Mouse (Mus musculus) lung, embryonic 16.5 days (tissue): ENCODE measurements around the gene Slc26a1. TPM values are rescaled to one million over a fixed set of nuclear protein-coding genes. Genes with fewer than 3 reads are reported as not detected.
A peak's percentile ranks its signal among the peaks of the same experiment; 100 is the strongest.

Source experiments
- ATAC-seq: fragments of 200-750 bp; cut with Nextera tagmentation; 2 replicates; pipeline ENCODE4 v1.8.0; 2017; ENCODE audit warnings: low read depth, mild to moderate bottlenecking, moderate library complexity
- H3K27ac ChIP-seq: fragments of 300-500 bp; sonication (generic); 2 replicates; pipeline ENCODE4 v1.5.1; 2014; ENCODE audit warnings: mild to moderate bottlenecking, control low read depth, low read length
- H3K27me3 ChIP-seq: fragments of 300-500 bp; sonication (generic); 2 replicates; pipeline ENCODE4 v1.6.1; 2014; ENCODE audit warnings: low read depth, low read length, mixed read lengths; ENCODE audit not compliant: control insufficient read depth, insufficient read depth
- H3K36me3 ChIP-seq: fragments of 300-500 bp; sonication (generic); 2 replicates; pipeline ENCODE4 v1.6.1; 2014; ENCODE audit warnings: low read length; ENCODE audit not compliant: control insufficient read depth, insufficient read depth
- H3K4me1 ChIP-seq: fragments of 300-500 bp; sonication (generic); replicated peaks from 2 replicates; pipeline ENCODE4 v1.6.1; 2014; ENCODE audit warnings: low read length, mixed read lengths; ENCODE audit not compliant: control insufficient read depth, insufficient read depth
- H3K4me2 ChIP-seq: fragments of 300-500 bp; sonication (generic); 2 replicates; pipeline ENCODE4 v1.6.1; 2014; ENCODE audit warnings: low read depth, low read length, control low read depth
- H3K4me3 ChIP-seq: fragments of 300-500 bp; sonication (generic); 2 replicates; pipeline ENCODE4 v1.5.1; 2014; ENCODE audit warnings: mild to moderate bottlenecking, low read length, control low read depth
- H3K9ac ChIP-seq: fragments of 300-500 bp; sonication (generic); 2 replicates; pipeline ENCODE4 v1.6.1; 2014; ENCODE audit warnings: low read length, control low read depth
- H3K9me3 ChIP-seq: fragments of 300-500 bp; sonication (generic); 2 replicates; pipeline ENCODE4 v1.6.1; 2016; ENCODE audit warnings: low read length; ENCODE audit not compliant: control insufficient read depth
- WGBS: fragments of 180-500 bp; shearing (Covaris S2); extraction: QIAGEN DNeasy Blood & Tissue Kit; methylation state at CpG from one replicate; pipeline ENCODE4 v1.1.7; 2014; 5-methylcytosine and 5-hydroxymethylcytosine counted together
- polyA plus RNA-seq: library from polyadenylated mRNA; unstranded; fragments of >200 nt; fragmentation: Nextera tagmentation; extraction: Ambion mirVana; gene quantifications from 2 replicates; pipeline ENCODE4 v1.2.1, GENCODE M21; 2015

The Slc26a1 gene
- polyA plus RNA-seq, 1 experiment from 2014 or later = 0.51 TPM

DNA sequence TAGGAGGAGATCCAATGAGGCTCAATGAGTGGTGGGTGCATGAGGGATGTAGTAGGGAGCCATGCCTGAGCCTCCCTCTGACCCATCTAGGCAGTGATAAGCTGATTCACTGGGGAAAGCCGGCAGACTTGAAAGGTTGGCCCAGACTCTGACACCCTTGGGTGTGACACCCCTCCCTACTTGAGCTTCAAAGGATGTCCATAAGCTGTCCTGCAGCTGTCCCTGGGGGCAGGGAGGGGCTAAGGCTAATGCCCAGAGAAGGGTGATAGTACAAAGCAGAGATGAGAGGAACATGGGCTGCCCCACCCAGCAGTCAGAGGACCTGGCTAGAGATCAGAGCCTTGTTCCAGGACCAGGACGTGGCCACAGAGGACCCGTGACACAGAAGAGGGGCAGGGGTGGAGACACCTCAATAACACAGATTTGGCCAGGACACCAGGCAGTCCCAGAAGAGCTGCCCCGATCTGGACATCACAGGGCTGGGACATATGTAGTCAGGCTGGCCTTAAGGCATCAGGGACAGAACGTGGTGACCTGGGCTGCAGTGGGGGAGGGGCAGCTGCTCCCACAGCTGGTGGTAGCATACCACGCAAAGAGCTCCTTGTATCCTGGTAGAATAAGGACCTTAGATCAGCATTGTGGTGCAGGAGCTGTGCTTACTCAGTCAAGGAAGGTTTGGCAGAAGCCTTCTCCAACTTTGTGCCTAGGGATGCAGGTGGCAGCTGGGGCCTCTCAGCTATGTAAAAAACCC lies 33.8 kb upstream of the Slc26a1 start:
- WGBS = 42% methylated on average over 6 of the region's 6 CpGs
- no peak for ATAC-seq
- Histone ChIP-seq H3K9me3 (no peaks in the 10 kb centered on the region), H3K9ac (no peak overlapping the region), H3K27me3 (no peaks in the 10 kb centered on the region), H3K4me2 (no peak overlapping the region), H3K27ac (no peak overlapping the region), H3K36me3 (peaks cover 16% of the 10 kb centered on the region), H3K4me3 (no peak overlapping the region), H3K4me1 (no peaks in the 10 kb centered on the region; the same call in 1 of the 2 replicates)

GRCm38 (mm10) chr5:108708419-108708818 lies 33.0 kb upstream of the Slc26a1 start:
- Histone ChIP-seq H3K9me3 (no peaks in the 10 kb centered on the region), H3K4me1 (peaks cover 6% of the 10 kb centered on the region; the same call in 1 of the 2 replicates), H3K9ac (no peak overlapping the region), H3K27ac (no peak overlapping the region), H3K27me3 (no peaks in the 10 kb centered on the region), H3K4me2 (no peak overlapping the region), H3K4me3 (no peak overlapping the region), H3K36me3 (peaks cover 16% of the 10 kb centered on the region)
- ATAC-seq = no peak
- 83% methylated on average over 1 of the region's 1 CpGs for WGBS

- peaks cover 16% of the 10 kb centered on the region for H3K36me3 ChIP-seq
- no peak overlapping the region for H3K4me3 ChIP-seq
- H3K4me1 ChIP-seq = peaks cover 9% of the 10 kb centered on the region; the same call in 1 of the 2 replicates
- no peak overlapping the region for H3K27ac ChIP-seq
- 70% methylated on average over 2 of the region's 2 CpGs for whole genome bisulfite sequencing
- H3K27me3 ChIP-seq = no peaks in the 10 kb centered on the region
- H3K9ac ChIP-seq = no peak overlapping the region
- H3K9me3 ChIP-seq = no peaks in the 10 kb centered on the region
- H3K4me2 ChIP-seq = no peak overlapping the region
- no peak for ATAC-seq
Measured at GRCm38 (mm10) chr5:108707758-108708157, 32.4 kb upstream of the Slc26a1 start.

DNA sequence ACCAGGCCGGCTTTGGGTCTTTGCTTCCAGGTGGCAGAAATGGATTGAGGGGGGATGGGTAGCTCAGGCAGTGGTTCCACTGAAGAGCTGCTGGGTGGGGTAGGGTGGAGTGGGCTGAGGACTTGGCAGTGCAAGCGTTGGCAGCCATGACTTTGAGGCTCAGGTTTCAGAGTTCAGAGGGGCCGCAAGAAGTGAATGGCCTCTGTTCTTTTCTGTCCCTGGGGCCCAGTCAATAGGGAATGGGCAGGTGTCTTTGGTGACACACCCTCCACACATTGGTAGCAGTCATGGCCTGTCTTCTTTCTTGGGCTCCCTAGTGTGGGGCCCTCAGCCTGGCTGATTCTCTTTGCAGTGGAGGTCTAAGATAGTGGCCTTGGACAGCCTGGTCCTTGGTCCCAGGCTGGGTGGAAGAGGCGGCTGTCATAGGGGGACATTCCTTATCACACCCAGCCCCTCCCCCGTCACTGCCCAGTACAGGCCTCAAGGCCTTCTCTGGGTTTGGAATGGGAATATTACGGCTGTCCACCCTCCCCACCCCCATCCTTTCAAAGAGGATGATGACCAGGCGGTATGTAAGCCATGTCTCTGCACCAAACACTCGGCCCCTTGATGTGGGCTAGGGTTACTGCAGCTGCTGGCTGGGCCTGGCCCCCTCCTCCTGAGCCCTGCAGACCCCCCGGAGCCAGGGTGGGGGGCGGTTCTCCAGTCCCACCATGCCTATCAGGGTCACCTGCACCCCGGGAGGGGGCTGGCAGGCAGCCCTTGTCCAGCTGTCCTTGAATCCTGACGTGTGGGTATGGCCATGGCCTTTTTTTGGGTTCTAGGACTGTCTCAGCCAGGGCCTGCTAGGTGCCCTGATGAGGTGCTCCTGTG lies 28.6 kb upstream of the Slc26a1 start:
- WGBS = 65% methylated on average over 12 of the region's 12 CpGs
- Histone ChIP-seq H3K9me3 (no peaks in the 10 kb centered on the region), H3K36me3 (peaks cover 16% of the 10 kb centered on the region), H3K4me2 (no peak overlapping the region), H3K9ac (no peak overlapping the region), H3K4me1 (peaks cover 9% of the 10 kb centered on the region; the same call in 1 of the 2 replicates), H3K27ac (no peak overlapping the region; the same call in 1 of the 2 replicates), H3K27me3 (no peaks in the 10 kb centered on the region), H3K4me3 (no peak overlapping the region)
- peak; percentile 52; the same call in 1 of the 2 replicates for ATAC-seq

- peaks cover 20% of the 10 kb centered on the region for H3K4me1 ChIP-seq
- no peak overlapping the region for H3K4me2 ChIP-seq
- no peak for ATAC-seq
- H3K9me3 ChIP-seq = no peaks in the 10 kb centered on the region
- no peaks in the 10 kb centered on the region for H3K27me3 ChIP-seq
- H3K4me3 ChIP-seq = no peak overlapping the region
- peak overlapping the region; percentile 58; the same call in 1 of the 2 replicates for H3K27ac ChIP-seq
- 72% methylated on average over 10 of the region's 10 CpGs for WGBS
- H3K9ac ChIP-seq = no peak overlapping the region
- peaks cover 19% of the 10 kb centered on the region for H3K36me3 ChIP-seq
Measured at GRCm38 (mm10) chr5:108701341-108702021, 26.1 kb upstream of the Slc26a1 start.

DNA sequence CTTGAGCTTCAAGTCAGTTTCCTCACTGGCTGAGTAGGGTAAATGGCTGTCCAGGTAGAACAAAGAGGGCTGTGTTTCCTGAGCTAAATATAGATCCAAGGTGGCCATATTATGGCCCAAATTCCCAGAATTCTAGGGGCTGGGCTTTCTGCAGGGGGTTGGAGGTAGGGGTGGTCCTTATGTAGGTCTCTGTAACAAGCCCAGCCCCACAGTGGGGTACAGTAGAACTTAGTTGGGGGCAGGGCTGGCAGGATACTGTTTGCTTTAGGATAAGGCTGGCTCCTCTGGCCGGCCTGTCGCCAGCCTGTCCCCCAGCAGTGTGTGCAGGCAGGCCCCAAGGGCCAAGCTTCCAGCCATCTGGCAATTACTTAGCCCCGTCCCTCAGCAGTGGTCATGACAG lies 25.0 kb upstream of the Slc26a1 start:
- Histone ChIP-seq H3K9me3 (no peaks in the 10 kb centered on the region), H3K9ac (no peak overlapping the region), H3K4me1 (peaks cover 25% of the 10 kb centered on the region), H3K27me3 (no peaks in the 10 kb centered on the region), H3K27ac (peak overlapping the region; percentile 58), H3K4me2 (no peak overlapping the region), H3K4me3 (no peak overlapping the region), H3K36me3 (peaks cover 9% of the 10 kb centered on the region)
- ATAC-seq = peak; percentile 78
- WGBS = 24% methylated on average over 3 of the region's 3 CpGs

- WGBS = 32% methylated on average over 4 of the region's 4 CpGs
Measured at GRCm38 (mm10) chr5:108697341-108697753, 22.0 kb upstream of the Slc26a1 start.

DNA sequence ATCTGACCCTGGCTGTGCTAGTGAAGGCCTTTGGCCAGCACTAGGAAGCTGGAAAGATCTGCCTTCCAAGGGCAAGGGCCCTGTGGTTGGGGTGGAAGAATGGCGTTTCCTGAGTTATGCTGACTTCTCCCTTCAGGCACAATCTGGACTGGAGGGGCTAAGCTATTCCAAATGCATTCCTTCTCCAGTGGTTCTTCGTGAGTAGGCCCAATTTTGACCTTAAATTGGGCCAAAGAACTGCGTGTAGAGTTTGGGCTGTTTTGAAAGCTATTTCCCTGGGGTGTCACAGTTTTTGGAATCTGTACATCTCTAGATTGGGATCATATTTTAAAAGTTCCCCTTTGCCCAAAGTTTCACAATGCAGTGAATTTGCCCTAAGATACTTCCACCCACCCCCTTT lies 21.2 kb upstream of the Slc26a1 start:
- 0 out of 2 replicates have a peak, but pooled peaks cover 2% of the 10 kb centered on the region for H3K36me3 ChIP-seq
- no peak overlapping the region for H3K9ac ChIP-seq
- no peak for ATAC-seq
- H3K9me3 ChIP-seq = no peaks in the 10 kb centered on the region
- H3K4me3 ChIP-seq = no peak overlapping the region
- H3K27me3 ChIP-seq = no peaks in the 10 kb centered on the region
- WGBS = 83% methylated on average over 3 of the region's 3 CpGs
- H3K4me1 ChIP-seq = peaks cover 31% of the 10 kb centered on the region
- H3K4me2 ChIP-seq = no peak overlapping the region
- H3K27ac ChIP-seq = no peak overlapping the region

More at GRCm38 (mm10) chr5:108697341-108697753, 22.0 kb upstream of the Slc26a1 start:
- no peaks in the 10 kb centered on the region for H3K27me3 ChIP-seq
- H3K4me3 ChIP-seq = no peak overlapping the region
- H3K9ac ChIP-seq = peak overlapping the region; percentile 50
- H3K4me1 ChIP-seq = peaks cover 28% of the 10 kb centered on the region
- H3K4me2 ChIP-seq = no peak overlapping the region
- no peaks in the 10 kb centered on the region for H3K9me3 ChIP-seq
- 0 out of 2 replicates have a peak, but pooled peaks cover 2% of the 10 kb centered on the region for H3K36me3 ChIP-seq
- H3K27ac ChIP-seq = peak overlapping the region; percentile 15; the same call in 1 of the 2 replicates
- no peak for ATAC-seq
